Mouse (Mus musculus) left cerebral cortex, adult 11 months (tissue): Measurements from ENCODE around the gene Fbxo36.

ENCODE experiments used
- DNase-seq: peaks from one replicate; pipeline ENCODE4 v3.0.0; 2022; ENCODE audit warnings: low spot score

Gene Fbxo36

DNA sequence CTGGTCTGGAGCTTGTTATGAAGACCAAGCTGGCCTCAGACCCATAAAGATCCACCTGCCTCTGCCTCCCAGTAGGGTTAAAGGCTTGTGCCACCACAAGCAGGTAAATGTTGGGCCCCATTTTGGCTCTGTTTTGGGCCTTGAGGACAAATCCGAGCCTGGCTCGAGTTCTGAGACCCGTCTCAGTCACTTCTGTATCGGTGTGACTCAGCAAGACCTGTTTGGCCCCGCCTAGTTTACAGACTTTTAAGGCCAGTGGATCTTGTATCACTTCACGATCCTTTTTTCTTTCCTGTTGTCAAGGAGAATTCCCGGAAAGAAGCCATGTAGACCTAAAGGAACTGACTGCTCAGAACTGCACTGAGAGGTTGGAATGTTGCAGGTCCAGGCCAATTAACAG is 50.9 kb downstream of the Fbxo36 start:
- DNase-seq = no peak

DNA sequence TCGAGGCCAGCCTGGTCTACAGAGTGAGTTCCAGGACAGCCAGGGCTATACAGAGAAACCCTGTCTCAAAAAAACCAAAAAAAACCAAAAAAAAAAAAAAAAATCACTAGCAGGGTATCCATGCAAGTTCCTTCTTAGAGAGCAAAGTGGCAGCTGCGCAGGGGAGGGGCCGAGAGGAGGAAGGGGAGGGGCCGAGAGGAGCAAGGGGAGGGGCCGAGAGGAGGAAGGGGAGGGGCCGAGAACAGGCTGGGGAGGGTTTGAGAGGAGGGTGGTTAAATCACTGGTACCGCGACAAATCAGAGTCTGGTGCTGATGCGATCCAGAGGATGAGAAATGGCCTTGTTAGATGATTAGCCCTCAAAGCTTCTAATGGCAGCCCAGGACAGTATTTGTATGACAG is 52.1 kb downstream of the Fbxo36 start:
- no peak for DNase-seq

- DNase-seq = no peak
These were observed 57.7 kb downstream of the Fbxo36 start for GRCm38 (mm10) chr1:84897364-84897763.

DNA sequence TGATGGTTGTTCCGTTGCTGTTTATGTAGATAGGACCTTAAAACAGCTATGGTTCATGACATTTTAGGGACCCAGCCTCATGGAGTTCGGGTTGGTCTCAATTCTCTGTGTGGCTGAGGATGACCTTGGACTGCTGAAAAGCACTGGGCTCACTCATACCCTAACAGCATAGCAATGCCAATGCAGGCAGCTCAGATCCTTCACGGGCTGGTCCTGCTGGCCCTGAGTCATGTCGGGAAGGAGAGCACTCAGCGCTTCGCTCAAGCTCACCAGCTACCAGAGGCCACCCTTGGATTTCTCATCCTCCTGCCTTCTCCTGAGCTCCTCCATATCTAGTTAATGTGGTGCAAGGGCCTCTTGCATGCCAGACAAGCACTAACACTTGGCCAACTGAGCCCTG is 59.5 kb downstream of the Fbxo36 start:
- no peak for DNase-seq

GRCm38 (mm10) chr1:84904467-84904866 is 64.8 kb downstream of the Fbxo36 start:
- no peak for DNase-seq

GRCm38 (mm10) chr1:84910177-84910804 is 70.7 kb downstream of the Fbxo36 start:
- DNase-seq = no peak

- no peak for DNase-seq
These were observed 72.9 kb downstream of the Fbxo36 start for GRCm38 (mm10) chr1:84912571-84912970.

GRCm38 (mm10) chr1:84915010-84915409 is 75.4 kb downstream of the Fbxo36 start:
- no peak for DNase-seq

DNA sequence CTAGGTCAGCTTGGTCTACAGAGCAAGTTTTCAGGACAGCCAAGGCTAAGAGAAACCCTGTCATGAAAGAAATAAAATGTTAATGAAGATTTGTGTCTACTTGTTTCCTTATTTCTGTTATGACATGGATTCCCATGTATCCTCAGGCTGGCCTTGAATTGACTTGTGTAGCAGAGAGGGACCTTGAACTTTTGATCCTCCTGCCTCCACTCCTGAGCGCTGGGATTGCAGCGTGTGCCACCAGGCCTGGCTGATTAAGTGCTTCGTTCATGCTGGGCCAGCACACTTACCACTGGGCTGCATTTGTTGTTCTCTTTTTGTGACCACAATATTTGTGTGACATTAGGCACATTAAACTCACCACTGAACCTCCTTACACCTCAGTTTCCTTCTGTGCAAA is 79.2 kb downstream of the Fbxo36 start:
- DNase-seq = no peak

DNA sequence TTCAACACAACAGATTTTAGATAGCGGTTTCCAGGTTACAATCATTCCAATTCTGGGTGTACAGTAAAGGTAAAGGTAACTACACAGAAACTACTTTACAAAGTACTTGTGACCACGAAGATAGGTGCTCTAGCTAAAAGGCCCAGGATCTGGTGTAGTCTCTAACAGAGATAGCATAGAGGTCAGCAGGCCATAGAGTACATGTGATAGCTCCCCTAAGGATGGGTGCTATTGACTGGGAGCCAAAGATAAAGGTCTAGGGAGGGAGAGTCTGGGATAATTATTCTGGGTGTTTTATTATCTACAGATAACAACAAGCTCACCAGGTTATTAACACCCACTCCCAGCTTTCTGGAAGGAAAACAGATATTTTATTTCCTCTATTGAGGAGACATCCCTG is 83.8 kb downstream of the Fbxo36 start:
- no peak for DNase-seq

DNA sequence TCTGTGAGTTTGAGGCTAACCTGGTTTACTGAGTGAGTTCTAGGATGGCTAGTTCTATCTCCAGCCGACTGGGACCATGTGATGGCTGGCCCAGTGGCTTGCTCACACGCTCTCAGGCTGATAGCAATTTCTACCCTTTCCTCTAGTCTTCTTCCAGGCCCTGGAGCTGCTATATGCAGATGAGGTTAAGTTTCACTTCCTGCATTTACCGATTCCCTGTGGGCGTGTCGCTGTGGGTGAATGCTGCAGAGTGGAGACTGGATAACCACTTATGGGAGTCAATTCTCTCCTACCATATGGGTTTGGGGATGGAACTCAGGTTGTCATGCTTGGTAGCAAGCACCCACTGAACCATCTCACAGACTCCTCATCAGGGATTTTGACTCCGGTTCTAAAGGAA is 84.5 kb downstream of the Fbxo36 start:
- DNase-seq = no peak

DNA sequence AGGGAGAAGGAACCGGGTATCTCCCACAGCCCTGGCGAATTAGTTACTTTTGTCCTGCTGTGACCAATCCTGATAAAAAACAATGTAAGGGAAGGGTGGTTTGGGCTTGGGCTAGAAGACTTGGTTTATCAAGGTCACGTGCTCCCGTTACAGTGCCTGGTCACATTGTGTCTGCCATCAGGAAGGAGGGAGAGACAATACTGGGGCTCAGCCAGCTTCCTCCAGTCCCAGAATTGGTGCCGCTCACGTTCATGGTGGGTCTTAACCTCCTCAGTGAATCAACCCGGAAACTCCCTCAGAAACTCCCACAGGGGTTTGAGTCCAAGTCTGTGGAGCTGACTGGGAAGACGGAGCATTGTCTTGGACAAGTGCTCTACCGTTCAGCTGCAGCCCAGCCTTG is 86.0 kb downstream of the Fbxo36 start:
- no peak for DNase-seq

DNA sequence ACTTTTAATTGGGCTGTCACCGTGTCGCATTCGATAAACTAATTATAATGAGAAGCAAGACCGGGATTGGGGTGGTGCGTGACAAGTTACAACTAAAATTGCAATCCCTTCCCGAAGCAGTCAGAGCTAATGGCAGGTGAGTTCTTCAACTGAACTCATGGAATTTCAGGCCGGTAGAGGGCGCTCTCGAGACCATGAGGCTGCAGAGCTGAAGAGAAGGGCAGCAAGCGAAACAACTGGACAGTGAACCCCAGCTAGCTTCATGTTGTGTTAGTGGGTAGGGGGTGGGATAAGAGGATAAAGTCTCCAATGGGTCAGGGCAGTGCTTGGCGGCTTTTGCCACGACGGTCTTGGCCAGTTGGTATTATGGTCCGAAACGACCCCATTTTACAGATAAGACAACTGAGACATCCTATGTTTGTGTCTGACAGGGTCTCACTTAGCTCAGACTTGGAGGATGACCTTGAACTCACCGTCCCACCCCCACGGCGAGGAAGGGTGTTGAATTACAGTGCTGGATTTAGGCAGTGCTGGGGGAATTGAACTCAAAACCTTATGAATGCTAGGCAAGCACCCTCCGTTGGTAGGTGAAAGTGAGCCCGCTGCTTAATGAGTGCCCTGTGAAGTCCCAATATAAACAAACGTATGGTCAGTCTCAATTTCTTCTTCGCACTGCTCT is 94.0 kb downstream of the Fbxo36 start:
- peak; percentile 69 for DNase-seq

DNA sequence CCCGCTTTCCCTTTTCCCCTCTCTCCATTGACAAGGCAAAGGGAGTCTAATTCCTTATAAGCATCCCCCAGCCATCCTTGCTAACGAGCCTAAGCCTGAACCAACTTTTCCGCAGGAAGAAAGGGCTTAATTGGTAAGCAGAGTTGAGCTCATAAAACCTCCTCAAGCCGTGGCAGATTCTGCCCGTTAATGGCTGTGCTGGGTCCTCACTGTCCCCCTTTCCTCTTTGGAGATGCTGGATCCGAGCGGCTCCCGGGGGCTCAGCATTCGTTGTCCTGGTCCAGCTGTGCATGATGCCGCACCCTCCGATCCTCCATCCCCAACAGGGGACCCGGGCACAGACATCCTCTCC is 94.5 kb downstream of the Fbxo36 start:
- no peak for DNase-seq

DNA sequence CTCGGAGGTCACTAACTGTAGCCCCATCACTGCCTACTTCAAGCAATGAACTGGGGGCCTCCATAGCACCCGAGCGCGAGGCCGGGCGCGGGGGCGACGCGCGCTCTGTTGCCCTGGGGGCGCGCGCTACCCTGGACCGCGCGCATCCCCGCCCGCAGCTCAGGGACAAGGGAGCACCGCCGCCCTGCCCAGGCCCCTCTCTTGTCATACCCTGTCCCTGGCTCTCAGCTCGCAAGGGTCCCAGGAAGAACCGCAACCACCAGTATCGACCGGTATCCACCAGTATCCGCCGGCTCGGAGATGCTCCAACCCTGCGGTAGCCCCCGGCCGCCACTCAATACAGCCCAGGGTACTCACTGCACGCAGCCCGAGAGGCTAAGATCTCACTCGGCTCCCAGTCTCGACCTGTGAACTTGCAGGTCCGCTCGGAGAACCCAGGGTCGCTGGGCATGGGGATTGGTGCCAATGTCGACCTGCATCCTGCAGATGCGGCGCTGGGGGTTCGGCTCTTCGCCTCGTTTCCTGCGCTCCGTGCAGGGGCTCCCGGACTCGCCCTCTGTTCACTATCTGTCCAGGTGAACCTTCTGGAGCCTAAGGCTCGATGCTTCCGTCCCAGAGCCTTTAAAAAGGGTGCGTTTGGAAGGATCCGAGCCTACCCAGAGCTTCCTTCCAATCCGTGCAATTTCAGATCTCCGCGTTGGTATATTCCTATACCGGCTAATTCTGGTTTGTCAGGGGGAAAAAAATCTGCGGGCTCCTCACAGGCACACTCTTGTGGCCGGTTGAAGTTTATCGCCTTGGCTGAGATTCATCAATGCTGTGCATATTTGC is 95.1 kb downstream of the Fbxo36 start, which contains the start of gene Slc16a14:
Slc16a14 (minus strand) TSS at position 632 of the 831 bp plus-strand sequence.
- peak; percentile 45 for DNase-seq

- DNase-seq = peak; percentile 71
These were observed 96.0 kb downstream of the Fbxo36 start for GRCm38 (mm10) chr1:84935668-84936067.

- DNase-seq = no peak
These were observed 97.3 kb downstream of the Fbxo36 start for GRCm38 (mm10) chr1:84936716-84937510.

DNA sequence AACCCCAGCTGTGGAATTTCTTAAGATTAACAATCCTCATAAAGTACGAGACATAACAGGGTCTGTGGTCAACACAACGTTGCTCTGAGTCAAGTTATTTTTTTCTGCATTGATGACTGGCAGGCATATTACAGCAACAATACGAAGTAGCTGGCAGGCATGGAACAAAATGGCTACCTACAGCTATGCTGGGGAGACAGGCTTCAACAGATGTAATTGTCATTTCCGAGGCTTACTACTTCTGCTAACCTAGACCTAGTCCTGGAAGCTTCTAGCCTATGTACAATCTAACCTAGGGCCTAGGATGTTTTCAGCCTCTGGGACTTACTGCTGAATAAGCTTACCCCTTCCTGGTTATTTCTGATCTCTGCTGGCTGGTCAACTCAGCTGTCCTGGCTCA is 99.8 kb downstream of the Fbxo36 start:
- DNase-seq = no peak

GRCm38 (mm10) chr1:84940322-84940721 is 100.7 kb downstream of the Fbxo36 start:
- no peak for DNase-seq

- DNase-seq = no peak
These were observed 103.0 kb downstream of the Fbxo36 start for GRCm38 (mm10) chr1:84942666-84943065.

GRCm38 (mm10) chr1:84943549-84943948 is 103.9 kb downstream of the Fbxo36 start:
- DNase-seq = no peak

- no peak for DNase-seq
These were observed 106.3 kb downstream of the Fbxo36 start for GRCm38 (mm10) chr1:84945950-84946349.
